Mouse (Mus musculus): ENCODE measurements around the gene Fam92b. TPM values are rescaled to one million over a fixed set of nuclear protein-coding genes. Genes with fewer than 3 reads are reported as not detected.

The Fam92b gene
- polyA plus RNA-seq, 1 experiment from 2014 or later: 2.4 TPM

DNA sequence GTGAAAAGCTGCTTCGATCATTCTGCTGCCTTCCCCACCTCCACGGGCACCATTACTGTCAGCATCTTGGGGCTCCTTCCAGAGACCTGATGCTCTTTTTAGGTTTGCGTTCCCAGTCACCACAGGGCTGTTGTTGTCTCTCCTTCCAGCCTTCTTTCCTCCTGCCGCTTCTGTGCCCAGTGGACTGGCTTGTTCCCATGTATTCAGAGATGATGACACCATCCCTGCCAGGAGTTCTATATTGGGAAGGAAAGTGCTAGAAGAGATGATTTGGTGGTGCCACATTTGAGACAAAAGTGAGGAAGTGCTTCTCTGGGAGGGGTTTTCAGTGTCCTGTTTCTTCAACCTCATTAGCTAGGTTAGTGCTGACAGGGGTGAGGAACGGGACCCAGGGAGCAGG, 58.4 kb downstream of the Fam92b start:
- peaks cover 11% of the 10 kb centered on the region for H3K27me3 ChIP-seq (replicated peaks; ENCODE audit: control insufficient read depth, insufficient read depth, low read length)
- no peak for DNase-seq (ENCODE audit: low spot score)
- no peaks in the 10 kb centered on the region for H3K36me3 ChIP-seq (ENCODE audit: control insufficient read depth, insufficient read depth, low read length)
- no peak overlapping the region for H3K9ac ChIP-seq (ENCODE audit: low read length)
- H3K9me3 ChIP-seq (replicated peaks; ENCODE audit: control insufficient read depth, low read length): no peaks in the 10 kb centered on the region
- H3K27ac ChIP-seq (ENCODE audit: low read depth, low read length): no peak overlapping the region
- 79% methylated on average over 5 of the region's 5 CpGs for WGBS
- no peak overlapping the region for H3K4me2 ChIP-seq (ENCODE audit: low read length)
- peaks cover 8% of the 10 kb centered on the region for H3K4me1 ChIP-seq (ENCODE audit: control insufficient read depth, insufficient read depth, low read length)
- no peak overlapping the region for H3K4me3 ChIP-seq (ENCODE audit: low read depth, low read length)
- ATAC-seq: no peak

DNA sequence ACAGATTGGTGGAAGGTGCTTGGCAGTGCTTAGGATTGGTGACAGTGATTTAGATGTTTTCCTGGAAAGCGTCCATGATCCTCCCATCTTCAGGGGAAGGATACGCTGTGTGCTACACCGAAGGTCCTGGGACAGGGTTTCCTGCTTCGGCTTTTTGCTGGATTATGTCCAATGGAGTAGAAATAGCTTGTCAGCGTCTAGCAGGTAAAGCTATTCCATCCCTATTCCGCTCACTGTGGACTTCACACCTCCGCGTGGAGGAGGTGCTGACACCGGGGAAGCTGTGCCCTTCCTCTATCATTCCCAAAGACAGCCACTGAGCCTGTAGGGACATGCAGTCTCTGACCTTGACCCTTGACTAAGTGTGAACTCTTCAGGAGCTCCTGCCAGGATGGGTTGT, 59.1 kb downstream of the Fam92b start:
- H3K9ac ChIP-seq (ENCODE audit: low read length): no peak overlapping the region
- H3K4me2 ChIP-seq (ENCODE audit: low read length): no peak overlapping the region
- DNase-seq (ENCODE audit: low spot score): no peak
- peaks cover 10% of the 10 kb centered on the region for H3K4me1 ChIP-seq (ENCODE audit: control insufficient read depth, insufficient read depth, low read length)
- no peaks in the 10 kb centered on the region for H3K36me3 ChIP-seq (ENCODE audit: control insufficient read depth, insufficient read depth, low read length)
- H3K27ac ChIP-seq (ENCODE audit: low read depth, low read length): no peak overlapping the region
- H3K9me3 ChIP-seq (replicated peaks; ENCODE audit: control insufficient read depth, low read length): no peaks in the 10 kb centered on the region
- H3K27me3 ChIP-seq (replicated peaks; ENCODE audit: control insufficient read depth, insufficient read depth, low read length): peaks cover 11% of the 10 kb centered on the region
- ATAC-seq: no peak
- WGBS: 86% methylated on average over 9 of the region's 9 CpGs
- no peak overlapping the region for H3K4me3 ChIP-seq (ENCODE audit: low read depth, low read length)

DNA sequence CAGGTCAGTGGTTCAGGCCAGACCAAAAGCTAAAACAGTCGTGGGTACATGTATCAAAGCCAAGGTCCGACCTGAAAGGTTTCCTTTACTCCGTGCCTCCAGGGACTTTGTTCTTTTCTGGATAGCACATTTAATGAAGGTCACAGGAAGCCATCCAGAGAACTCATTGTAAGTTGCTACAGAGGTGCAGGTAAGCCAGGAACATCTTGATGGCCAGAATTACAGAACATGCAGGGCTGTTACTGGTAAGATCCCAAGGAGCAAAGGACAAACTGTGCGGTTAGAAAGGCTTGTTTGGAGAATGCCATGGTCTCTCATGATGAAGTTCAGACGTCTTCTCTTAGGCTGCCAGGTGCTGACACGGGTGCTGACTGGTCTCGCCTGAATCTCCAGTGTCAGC, 60.7 kb downstream of the Fam92b start:
- no peaks in the 10 kb centered on the region for H3K9me3 ChIP-seq (replicated peaks; ENCODE audit: control insufficient read depth, low read length)
- H3K4me1 ChIP-seq (ENCODE audit: control insufficient read depth, insufficient read depth, low read length): peaks cover 14% of the 10 kb centered on the region
- peaks cover 11% of the 10 kb centered on the region for H3K27me3 ChIP-seq (replicated peaks; ENCODE audit: control insufficient read depth, insufficient read depth, low read length)
- ATAC-seq (no peak), DNase-seq (ENCODE audit: low spot score) (no peak)
- H3K4me2 ChIP-seq (ENCODE audit: low read length): no peak overlapping the region
- no peaks in the 10 kb centered on the region for H3K36me3 ChIP-seq (ENCODE audit: control insufficient read depth, insufficient read depth, low read length)
- H3K9ac ChIP-seq (ENCODE audit: low read length): no peak overlapping the region
- whole genome bisulfite sequencing: 75% methylated on average over 7 of the region's 7 CpGs
- no peak overlapping the region for H3K27ac ChIP-seq (ENCODE audit: low read depth, low read length)
- no peak overlapping the region for H3K4me3 ChIP-seq (ENCODE audit: low read depth, low read length)

Other genes with a start within 250 kb of the Fam92b start
- gene Crispld2, start 185.0 kb downstream of the Fam92b start, polyA plus RNA-seq (2014; fragmentation: Nextera tagmentation; extraction: Ambion mirVana): 0.79 and 0.95 TPM in 2 replicates
- gene Zdhhc7, start 76.0 kb downstream of the Fam92b start, polyA plus RNA-seq (2014; fragmentation: Nextera tagmentation; extraction: Ambion mirVana): 19.5 and 21.8 TPM in 2 replicates
- 20.4 and 30.1 TPM in 2 replicates for gene 6430548M08Rik, start 63.3 kb downstream of the Fam92b start, polyA plus RNA-seq (2014; fragmentation: Nextera tagmentation; extraction: Ambion mirVana)
- 22.6 and 33.6 TPM in 2 replicates for gene Gse1, start 51.0 kb upstream of the Fam92b start, polyA plus RNA-seq (2014; fragmentation: Nextera tagmentation; extraction: Ambion mirVana)

Data from forebrain, embryonic 14.5 days (tissue).